Mouse (Mus musculus): ENCODE measurements around the gene Gm17581.

DNA sequence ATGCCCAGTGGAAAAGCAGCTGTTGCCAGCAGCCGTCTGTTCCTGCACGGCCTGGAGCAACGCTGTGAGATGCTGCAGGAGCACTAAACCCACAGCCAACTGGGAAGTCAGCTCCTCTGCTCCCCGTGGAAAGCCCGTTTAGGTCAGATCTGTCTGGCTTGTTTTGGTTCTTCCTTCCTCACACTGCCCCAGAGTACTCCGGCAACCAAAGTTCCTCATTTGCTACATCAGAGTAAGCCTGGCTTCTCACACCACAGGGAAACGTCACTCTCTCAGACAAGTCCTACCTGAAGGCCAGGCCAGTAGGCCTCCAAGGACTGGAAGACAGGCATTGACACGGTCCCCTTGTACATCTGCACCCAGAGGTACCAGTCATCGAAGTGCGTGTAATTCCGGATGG lies 25.1 kb downstream of the Gm17581 start:
- no peak for TF ChIP-seq E2F4 (IDR thresholded peaks at IDR 0.05; ENCODE audit: insufficient read depth)
- TF ChIP-seq MYOD1 (IDR thresholded peaks at IDR 0.05; ENCODE audit: control insufficient read depth in 1 of 3, insufficient read length in 2 of 3, low read depth in 2 of 3): no peak
- no peak for TF ChIP-seq USF1 (IDR thresholded peaks at IDR 0.05; ENCODE audit: low read depth)
- TF ChIP-seq POLR2A (IDR thresholded peaks at IDR 0.05; ENCODE audit: insufficient read length, low read depth): no peak
- TF ChIP-seq TCF12 (IDR thresholded peaks at IDR 0.05; ENCODE audit: insufficient read depth, poor library complexity, severe bottlenecking): no peak
- no peak for TF ChIP-seq CEBPB (IDR thresholded peaks at IDR 0.05; ENCODE audit: insufficient read depth, poor library complexity, severe bottlenecking)
- no peak for TF ChIP-seq MAX (IDR thresholded peaks at IDR 0.05; ENCODE audit: low read depth)
- TF ChIP-seq SRF (IDR thresholded peaks at IDR 0.05; ENCODE audit: control insufficient read depth, insufficient read length, low read depth): no peak
- no peak for TF ChIP-seq MYOG (IDR thresholded peaks at IDR 0.05; ENCODE audit: control insufficient read depth in 1 of 3, insufficient read depth in 1 of 3, insufficient read length in 2 of 3, low read depth in 2 of 3)
- TF ChIP-seq REST (IDR thresholded peaks at IDR 0.05; ENCODE audit: insufficient read depth, insufficient read length): no peak
